Comparison of ENCODE assay signal across 22 mouse cellular contexts in the genomic region with DNA sequence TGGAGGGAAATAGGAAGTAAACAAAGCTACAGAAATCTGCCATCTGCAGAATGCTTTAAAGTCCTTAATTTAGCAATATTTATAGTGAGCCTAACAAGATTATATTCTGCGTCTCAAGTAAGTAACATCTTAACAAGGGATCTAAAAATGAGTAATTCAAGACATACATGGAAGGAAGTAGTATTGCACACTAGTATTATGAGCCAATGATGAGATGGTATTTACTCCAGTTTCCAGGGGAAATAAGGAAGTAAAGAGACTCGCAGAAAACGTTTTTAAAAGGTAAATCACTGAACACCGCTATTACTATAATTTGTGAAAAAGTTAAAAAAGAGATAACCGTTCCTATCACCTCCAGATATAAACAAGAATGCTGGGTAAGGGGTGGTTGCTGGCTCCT. TPM values are rescaled to one million over a fixed set of nuclear protein-coding genes. Genes with fewer than 3 reads are reported as not detected.
DNase-seq lines count a peak whose midpoint lies in the region; ATAC-seq and TF ChIP-seq lines count a peak whose summit lies in the region.
"Had no signal": no experiment of that assay in that cellular context is flagged by ENCODE, and none has a peak within 500 bp of the region (broad histone marks: within the 10 kb centered on the region; RNA-seq: fewer than 3 reads in every experiment).

No protein-coding gene starts in this region.

- TF ChIP-seq POLR2A in MEL (IDR thresholded peaks at IDR 0.05; ENCODE audit: control insufficient read depth in 1 of 2, insufficient read depth in 1 of 2, low read depth in 1 of 2, low read length in 2 of 2, poor library complexity in 1 of 2), result no peak

- peaks cover 4 to 6% of the 10 kb centered on the region in 2 experiments; a peak in 3 of 4 replicates for H3K4me1 ChIP-seq in MEL (ENCODE audit: control insufficient read depth in 1 of 2, insufficient read depth in 2 of 2, low read length in 2 of 2)
- H3K4me1 ChIP-seq in midbrain, postnatal 0 days (ENCODE audit: insufficient read depth, low read length), result no peaks in the 10 kb centered on the region
- H3K4me1 ChIP-seq: embryonic facial prominence, embryonic 12.5 days had no signal

- WGBS in midbrain, postnatal 0 days, result 80% methylated on average over 5 of the region's 5 CpGs

- H3K27me3 ChIP-seq in MEL (ENCODE audit: control insufficient read depth in 1 of 2, insufficient read depth in 2 of 2, low read length in 2 of 2), result no peaks in the 10 kb centered on the region
- no peaks in the 10 kb centered on the region for H3K27me3 ChIP-seq in midbrain, postnatal 0 days (ENCODE audit: insufficient read depth, low read length)
- H3K27me3 ChIP-seq: CH12.LX; embryonic facial prominence, embryonic 12.5 days; forebrain, embryonic 13.5 days; forebrain, embryonic 15.5 days had no signal

- H3K27ac ChIP-seq in MEL (ENCODE audit: control insufficient read depth, low read depth, low read length), result no peak overlapping the region
- H3K27ac ChIP-seq in midbrain, postnatal 0 days (ENCODE audit: low read depth, low read length), result no peak overlapping the region
- H3K27ac ChIP-seq: embryonic facial prominence, embryonic 10.5 days; embryonic facial prominence, embryonic 12.5 days; forebrain, embryonic 13.5 days; forebrain, embryonic 15.5 days had no signal

- peaks cover 5% of the 10 kb centered on the region; the same call in 1 of the 2 replicates for H3K79me2 ChIP-seq in MEL (ENCODE audit: control insufficient read depth, insufficient read depth, low read length, poor library complexity)

- TF ChIP-seq EP300 in MEL (IDR thresholded peaks at IDR 0.05; ENCODE audit: low read depth in 1 of 2, low read length in 2 of 2), result no peak

- no peak overlapping the region for H3K4me2 ChIP-seq in midbrain, postnatal 0 days (ENCODE audit: low read depth, low read length, poor library complexity, severe bottlenecking)
- H3K4me2 ChIP-seq: embryonic facial prominence, embryonic 12.5 days; forebrain, embryonic 13.5 days; forebrain, embryonic 15.5 days had no signal

- H3K4me3 ChIP-seq in MEL (ENCODE audit: control insufficient read depth in 1 of 2, insufficient read depth in 1 of 2, low read depth in 2 of 2, low read length in 2 of 2), result no peak overlapping the region
- H3K4me3 ChIP-seq in midbrain, postnatal 0 days (ENCODE audit: low read depth, low read length), result no peak overlapping the region
- H3K4me3 ChIP-seq: embryonic facial prominence, embryonic 10.5 days; embryonic facial prominence, embryonic 12.5 days; forebrain, embryonic 13.5 days; forebrain, embryonic 15.5 days had no signal

- no peaks in the 10 kb centered on the region; a peak in 2 of 4 replicates for H3K36me3 ChIP-seq in MEL (ENCODE audit: control insufficient read depth in 1 of 2, insufficient read depth in 2 of 2, low read length in 2 of 2)
- no peaks in the 10 kb centered on the region for H3K36me3 ChIP-seq in midbrain, postnatal 0 days (ENCODE audit: insufficient read depth, low read length)
- H3K36me3 ChIP-seq: forebrain, embryonic 15.5 days had no signal

- TF ChIP-seq CTCF in MEL (IDR thresholded peaks at IDR 0.05 in 2 of 3, conservative IDR thresholded peaks at IDR 0.05 in 1 of 3; ENCODE audit: control insufficient read depth in 1 of 3, insufficient read depth in 1 of 3, low read depth in 2 of 3, low read length in 3 of 3, poor library complexity in 1 of 3, severe bottlenecking in 1 of 3), result no peak
- TF ChIP-seq CTCF in midbrain, postnatal 0 days (IDR thresholded peaks at IDR 0.05), result no peak

- H3K9ac ChIP-seq in MEL (ENCODE audit: control insufficient read depth, low read depth, low read length, poor library complexity, severe bottlenecking), result no peak overlapping the region
- H3K9ac ChIP-seq in midbrain, postnatal 0 days (replicated peaks; ENCODE audit: low read length, poor library complexity, severe bottlenecking), result no peak overlapping the region
- H3K9ac ChIP-seq: embryonic facial prominence, embryonic 12.5 days; forebrain, embryonic 13.5 days; forebrain, embryonic 15.5 days; forebrain, postnatal 0 days had no signal

- no peaks in the 10 kb centered on the region for H3K9me3 ChIP-seq in MEL (replicated peaks; ENCODE audit: insufficient read depth, low read length)
- H3K9me3 ChIP-seq in midbrain, postnatal 0 days (ENCODE audit: low read length), result no peaks in the 10 kb centered on the region
- H3K9me3 ChIP-seq: embryonic facial prominence, embryonic 10.5 days; embryonic facial prominence, embryonic 12.5 days; forebrain, embryonic 13.5 days; forebrain, embryonic 15.5 days; G1E had no signal

- peak; percentile 56 for ATAC-seq in granulocyte monocyte progenitor cell, adult 5-6 weeks (replicated peaks; ENCODE audit: poor library complexity, severe bottlenecking)
- ATAC-seq in megakaryocyte progenitor cell, adult 5-6 weeks (replicated peaks; ENCODE audit: poor library complexity), result peak; percentile 29; the same call in 1 of the 2 replicates
- peak; percentile 30; the same call in 1 of the 2 replicates for ATAC-seq in neutrophil, adult 5-6 weeks (ENCODE audit: extremely low read depth, insufficient number of reproducible peaks, low FRiP score, poor library complexity, severe bottlenecking)
- ATAC-seq in midbrain, postnatal 0 days (ENCODE audit: low FRiP score), result no peak
- ATAC-seq: forebrain, embryonic 15.5 days; forebrain, postnatal 0 days had no signal

- peak; percentile 19 for DNase-seq in MEL (ENCODE audit: low read depth, low spot score)
- DNase-seq in kidney, adult 9 months, result no peak
- no peak for DNase-seq in gastrocnemius, adult 18-20 months (ENCODE audit: low spot score)
- DNase-seq in midbrain, postnatal 0 days (ENCODE audit: low spot score), result no peak
- DNase-seq in embryo, embryonic 10 days (ENCODE audit: low spot score), result no peak
- DNase-seq: adrenal gland, adult 2 months; adrenal gland, postnatal 10 days; adrenal gland, postnatal 25 days; B cell, adult 2 months; cerebellum, adult 8-10 months; cerebellum, adult 9-11 months; cerebellum, postnatal 36 days; forebrain, postnatal 0 days had no signal

- no peak for TF ChIP-seq RAD21 in MEL (IDR thresholded peaks at IDR 0.05; ENCODE audit: low read depth, low read length)

TF ChIP-seq in MEL, 35 proteins besides CTCF, POLR2A, EP300 and RAD21:
- TF ChIP-seq E2F4 (IDR thresholded peaks at IDR 0.05; ENCODE audit: borderline replicate concordance, low read depth, low read length) (no peak), UBTF (IDR thresholded peaks at IDR 0.05; ENCODE audit: borderline replicate concordance, insufficient read depth, low read depth, low read length) (no peak), ELF1 (IDR thresholded peaks at IDR 0.05; ENCODE audit: low read depth, low read length) (no peak)

RNA-seq across cellular contexts. Expression of a gene that starts 49.9 kb away (rescaled TPM):
- 34.7 and 41.7 TPM in 2 replicates for total RNA-seq in MEL (2012; rRNA removed)
- polyA plus RNA-seq in MEL (2012; ENCODE audit: insufficient read depth in 1 of 2, insufficient read length in 2 of 2, low read depth in 1 of 2, low replicate concordance in 2 of 2, missing spikeins in 1 of 2), result 10 to 100 TPM; 53.3 to 67.2 TPM
- total RNA-seq in granulocyte monocyte progenitor cell, adult 5-6 weeks (2014; fragmentation: Nextera tagmentation), result 34.9 and 60.0 TPM in 2 replicates
- 25.2 and 26.2 TPM in 2 replicates for total RNA-seq in granulocyte monocyte progenitor cell, adult 5-6 weeks (2017)
- 51.6 and 57.5 TPM in 2 replicates for total RNA-seq in megakaryocyte progenitor cell, adult 5-6 weeks (2015)
- total RNA-seq in megakaryocyte progenitor cell, adult 5-6 weeks (2017), result 19.2 and 27.8 TPM in 2 replicates
- total RNA-seq in neutrophil, adult 5-6 weeks (2017), result 62.9 and 63.7 TPM in 2 replicates
- 10 to 100 TPM; 35.9 to 38.6 TPM for total RNA-seq in gastrocnemius, adult 18-20 months (2021)
- 110 and 117 TPM in 2 replicates for total RNA-seq in midbrain, postnatal 0 days (2014; rRNA removed)
- polyA plus RNA-seq in midbrain, postnatal 0 days (2015; fragmentation: Nextera tagmentation; extraction: Ambion mirVana), result 76.6 and 78.4 TPM in 2 replicates
